In the genomic region with DNA sequence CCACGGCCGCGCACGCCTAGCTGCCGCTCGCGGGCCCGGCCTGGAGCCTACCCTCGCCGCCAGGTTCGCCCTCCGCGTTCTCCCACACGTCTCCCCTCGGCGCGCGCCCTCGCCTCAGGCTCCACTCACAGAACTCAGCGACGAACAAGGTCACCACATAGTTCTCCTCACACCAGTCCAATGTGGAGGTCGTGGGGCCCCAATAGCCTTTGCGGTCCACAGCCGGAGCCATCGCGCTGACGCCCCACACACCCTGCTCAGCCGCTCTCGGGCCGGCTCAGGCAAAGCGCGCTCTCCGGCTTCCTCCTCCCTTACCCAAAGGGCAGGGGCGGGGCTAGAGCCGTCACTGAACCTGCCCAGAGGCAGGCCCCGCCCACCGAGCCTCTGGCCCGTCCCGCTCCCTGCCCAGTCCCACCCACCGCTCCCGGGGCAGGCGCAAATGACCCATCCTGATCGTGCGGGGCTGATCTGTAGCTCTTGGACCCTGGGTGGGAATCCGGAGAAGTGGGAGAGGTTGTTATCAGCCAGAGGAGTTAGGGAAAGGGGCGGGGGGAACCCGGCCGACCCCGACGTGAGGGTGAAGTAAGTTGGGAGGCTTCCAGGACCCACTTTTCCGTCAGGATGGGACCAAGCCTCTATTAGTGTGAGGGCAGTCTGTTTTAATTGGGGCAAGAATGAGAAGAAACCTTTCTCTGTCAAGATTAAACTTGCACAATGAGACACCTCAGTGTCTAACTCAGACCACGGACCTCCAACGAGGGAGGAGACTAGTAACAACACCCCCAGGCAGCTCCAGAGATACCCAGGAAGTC, we compare ENCODE assay signal across 8 mouse cellular contexts. TPM values are rescaled to one million over a fixed set of nuclear protein-coding genes. Genes with fewer than 3 reads are reported as not detected.
A peak's percentile ranks its signal among the peaks of the same experiment; 100 is the strongest.
DNase-seq lines count a peak whose midpoint lies in the region; ATAC-seq and TF ChIP-seq lines count a peak whose summit lies in the region.

No protein-coding gene starts in this region.

- peak; percentile 99 for ATAC-seq in embryonic facial prominence, embryonic 13.5 days (ENCODE audit: insufficient number of reproducible peaks, insufficient read depth, low FRiP score, low TSS enrichment, low read depth)
- peak; percentile 99 for ATAC-seq in limb, embryonic 14.5 days (ENCODE audit: low FRiP score, low read depth)
- ATAC-seq in midbrain, postnatal 0 days (ENCODE audit: low FRiP score) = peak; percentile 95

- H3K27me3 ChIP-seq in embryonic facial prominence, embryonic 13.5 days = no peaks in the 10 kb centered on the region; the same call in 1 of the 2 replicates
- no peaks in the 10 kb centered on the region for H3K27me3 ChIP-seq in limb, embryonic 14.5 days (ENCODE audit: control insufficient read depth, insufficient read depth, low read length)
- H3K27me3 ChIP-seq in midbrain, postnatal 0 days (ENCODE audit: insufficient read depth, low read length) = no peaks in the 10 kb centered on the region

- peak; percentile 90 for DNase-seq in 3134 (ENCODE audit: extremely low read depth, insufficient read length, low spot score)
- DNase-seq in adrenal gland, postnatal 36 days = peak; percentile 97 to 99
- peak; percentile 90 for DNase-seq in heart, adult 8-10 months (ENCODE audit: low spot score)
- peak; percentile 95 for DNase-seq in kidney, adult 9 months
- DNase-seq in limb, embryonic 14.5 days (ENCODE audit: low spot score) = peak; percentile 97
- peak; percentile 92 for DNase-seq in midbrain, postnatal 0 days (ENCODE audit: low spot score)
- DNase-seq in spleen, postnatal 14 days (ENCODE audit: low spot score in 2 of 2) = peak; percentile 90 to 94

- TF ChIP-seq CTCF in midbrain, postnatal 0 days (IDR thresholded peaks at IDR 0.05) = peak; percentile 42

- H3K4me2 ChIP-seq in embryonic facial prominence, embryonic 13.5 days = peak overlapping the region; percentile 82
- H3K4me2 ChIP-seq in limb, embryonic 14.5 days (replicated peaks; ENCODE audit: low read depth, low read length, severe bottlenecking) = peak overlapping the region; percentile 88
- peak overlapping the region; percentile 86 for H3K4me2 ChIP-seq in midbrain, postnatal 0 days (ENCODE audit: low read depth, low read length, poor library complexity, severe bottlenecking)

- peak; percentile 98 for TF ChIP-seq POLR2A in limb, embryonic 14.5 days (IDR thresholded peaks at IDR 0.05; ENCODE audit: borderline replicate concordance, extremely low read depth, insufficient read depth, insufficient read length)

- under 1% methylated on average over 53 of the region's 53 CpGs for WGBS in embryonic facial prominence, embryonic 13.5 days
- under 1% methylated on average over 50 of the region's 53 CpGs for WGBS in limb, embryonic 14.5 days
- WGBS in midbrain, postnatal 0 days = under 1% methylated on average over 53 of the region's 53 CpGs

- H3K4me3 ChIP-seq in embryonic facial prominence, embryonic 13.5 days = peak overlapping the region; percentile 85
- peak overlapping the region; percentile 77 for H3K4me3 ChIP-seq in limb, embryonic 14.5 days (replicated peaks; ENCODE audit: low read length)
- H3K4me3 ChIP-seq in midbrain, postnatal 0 days (ENCODE audit: low read depth, low read length) = peak overlapping the region; percentile 91

- H3K27ac ChIP-seq in embryonic facial prominence, embryonic 13.5 days = peak overlapping the region; percentile 8; the same call in 1 of the 2 replicates
- H3K27ac ChIP-seq in limb, embryonic 14.5 days (replicated peaks; ENCODE audit: low read depth, low read length) = peak overlapping the region; percentile 73
- H3K27ac ChIP-seq in midbrain, postnatal 0 days (ENCODE audit: low read depth, low read length) = peak overlapping the region; percentile 67

- H3K36me3 ChIP-seq in embryonic facial prominence, embryonic 13.5 days = no peaks in the 10 kb centered on the region
- no peaks in the 10 kb centered on the region for H3K36me3 ChIP-seq in limb, embryonic 14.5 days (ENCODE audit: control insufficient read depth, insufficient read depth, low read length)
- H3K36me3 ChIP-seq in midbrain, postnatal 0 days (ENCODE audit: insufficient read depth, low read length) = no peaks in the 10 kb centered on the region

- H3K4me1 ChIP-seq in embryonic facial prominence, embryonic 13.5 days = peaks cover 9% of the 10 kb centered on the region; the same call in 1 of the 2 replicates
- peaks cover 11% of the 10 kb centered on the region for H3K4me1 ChIP-seq in limb, embryonic 14.5 days (ENCODE audit: control insufficient read depth, insufficient read depth, low read length)
- H3K4me1 ChIP-seq in midbrain, postnatal 0 days (ENCODE audit: insufficient read depth, low read length) = no peaks in the 10 kb centered on the region; the same call in 1 of the 2 replicates

- H3K9ac ChIP-seq in embryonic facial prominence, embryonic 13.5 days = peak overlapping the region; percentile 89
- peak overlapping the region; percentile 80 for H3K9ac ChIP-seq in limb, embryonic 14.5 days (ENCODE audit: low read depth, low read length, severe bottlenecking)
- H3K9ac ChIP-seq in midbrain, postnatal 0 days (replicated peaks; ENCODE audit: low read length, poor library complexity, severe bottlenecking) = peak overlapping the region; percentile 93

- H3K9me3 ChIP-seq in embryonic facial prominence, embryonic 13.5 days = no peaks in the 10 kb centered on the region
- no peaks in the 10 kb centered on the region for H3K9me3 ChIP-seq in limb, embryonic 14.5 days (ENCODE audit: control insufficient read depth, low read length)
- H3K9me3 ChIP-seq in midbrain, postnatal 0 days (ENCODE audit: low read length) = no peaks in the 10 kb centered on the region

RNA-seq across cellular contexts. Expression of gene Acer3, which starts 11.6 kb away (rescaled TPM):
- 10 to 100 TPM; 12.9 to 17.3 TPM for total RNA-seq in adrenal gland, postnatal 36 days (2021)
- polyA plus RNA-seq in embryonic facial prominence, embryonic 13.5 days (2015; fragmentation: Nextera tagmentation; extraction: Ambion mirVana) = 31.8 and 32.9 TPM in 2 replicates
- total RNA-seq in heart, adult 8-10 months (2022) = 10 to 100 TPM in 3 of 4 experiments, 1 to 10 TPM in 1; 7.6 to 13.8 (median 12.4) TPM
- 22.6 and 23.6 TPM in 2 replicates for polyA plus RNA-seq in limb, embryonic 14.5 days (2012; rRNA removed)
- polyA plus RNA-seq in limb, embryonic 14.5 days (2014; fragmentation: Nextera tagmentation; extraction: Ambion mirVana) = 35.7 and 37.9 TPM in 2 replicates
- 12.0 and 15.5 TPM in 2 replicates for total RNA-seq in midbrain, postnatal 0 days (2014; rRNA removed)
- polyA plus RNA-seq in midbrain, postnatal 0 days (2015; fragmentation: Nextera tagmentation; extraction: Ambion mirVana) = 19.4 and 19.8 TPM in 2 replicates

RNA-seq across cellular contexts. Expression of gene Tsku, which starts 51.7 kb away (rescaled TPM):
- 10 to 100 TPM; 19.8 to 23.4 TPM for total RNA-seq in adrenal gland, postnatal 36 days (2021)
- 17.2 and 19.2 TPM in 2 replicates for polyA plus RNA-seq in embryonic facial prominence, embryonic 13.5 days (2015; fragmentation: Nextera tagmentation; extraction: Ambion mirVana)
- 1 to 10 TPM; 1.9 to 2.8 (median 2.5) TPM for total RNA-seq in heart, adult 8-10 months (2022)
- 44.0 and 61.0 TPM in 2 replicates for polyA plus RNA-seq in limb, embryonic 14.5 days (2012; rRNA removed)
- 28.6 and 31.4 TPM in 2 replicates for polyA plus RNA-seq in limb, embryonic 14.5 days (2014; fragmentation: Nextera tagmentation; extraction: Ambion mirVana)
- total RNA-seq in midbrain, postnatal 0 days (2014; rRNA removed) = 30.7 and 32.1 TPM in 2 replicates
- polyA plus RNA-seq in midbrain, postnatal 0 days (2015; fragmentation: Nextera tagmentation; extraction: Ambion mirVana) = 6.1 and 7.0 TPM in 2 replicates

Comparison
In these comparisons a context has a peak if more than half of its experiments do, and no peak if none do; other contexts are left out.
1. Peak in every context shown above with its lines: DNase-seq, ATAC-seq, H3K4me3 ChIP-seq and H3K27ac ChIP-seq.
2. H3K27ac ChIP-seq: peak in every context shown above with its lines; median percentile 73 in limb, embryonic 14.5 days; 67 in midbrain, postnatal 0 days; 8 in embryonic facial prominence, embryonic 13.5 days.